Mouse (Mus musculus): Measurements from ENCODE around the gene Zfp710. TPM values are rescaled to one million over a fixed set of nuclear protein-coding genes. Genes with fewer than 3 reads are reported as not detected.
"Not testable (repeated sequence)": the region's sequence is repeated elsewhere in the genome, so short reads cannot be mapped to it uniquely, and the experiment has no call there.

Gene Zfp710
- polyA plus RNA-seq, 1 experiment from 2014 or later, result 13.5 TPM

GRCm38 (mm10) chr7:80115224-80115590 lies 90.6 kb downstream of the Zfp710 start, which contains the start of gene Idh2:
Idh2 (minus strand) TSS chr7:80115392.
- peak; percentile 98 for ATAC-seq
- Histone ChIP-seq H3K27ac (peak within 1 kb of the TSS; percentile 97), H3K36me3 (no peaks in the 10 kb centered on the region), H3K9me3 (no peaks in the 10 kb centered on the region), H3K4me1 (replicated peaks) (peaks cover 28% of the 10 kb centered on the region), H3K9ac (peak within 1 kb of the TSS; percentile 97), H3K27me3 (replicated peaks) (no peaks in the 10 kb centered on the region), H3K4me3 (replicated peaks) (peak within 1 kb of the TSS; percentile 99), H3K4me2 (replicated peaks) (peak within 1 kb of the TSS; percentile 84)
- WGBS, result 0% methylated on average over 29 of the region's 29 CpGs

- Histone ChIP-seq H3K27ac (no peak overlapping the region), H3K36me3 (no peaks in the 10 kb centered on the region), H3K4me2 (replicated peaks) (peak overlapping the region; percentile 84; the same call in 1 of the 2 replicates), H3K9me3 (no peaks in the 10 kb centered on the region), H3K9ac (no peak overlapping the region), H3K27me3 (replicated peaks) (no peaks in the 10 kb centered on the region), H3K4me1 (replicated peaks) (peaks cover 27% of the 10 kb centered on the region), H3K4me3 (replicated peaks) (no peak overlapping the region)
- 67% methylated on average over 2 of the region's 2 CpGs for WGBS
- ATAC-seq, result no peak
These were observed 91.5 kb downstream of the Zfp710 start for GRCm38 (mm10) chr7:80116158-80116557.

GRCm38 (mm10) chr7:80119198-80119597 lies 94.6 kb downstream of the Zfp710 start:
- H3K36me3 ChIP-seq, result no peaks in the 10 kb centered on the region
- no peaks in the 10 kb centered on the region for H3K9me3 ChIP-seq
- no peak overlapping the region for H3K4me3 ChIP-seq (replicated peaks)
- no peak overlapping the region for H3K27ac ChIP-seq
- WGBS, result 65% methylated on average over 4 of the region's 4 CpGs
- no peak for ATAC-seq
- H3K27me3 ChIP-seq (replicated peaks), result no peaks in the 10 kb centered on the region
- no peak overlapping the region for H3K9ac ChIP-seq
- no peak overlapping the region for H3K4me2 ChIP-seq (replicated peaks)
- H3K4me1 ChIP-seq (replicated peaks), result 0 out of 2 replicates have a peak, but pooled peaks cover 6% of the 10 kb centered on the region

GRCm38 (mm10) chr7:80121083-80121482 lies 96.5 kb downstream of the Zfp710 start:
- Histone ChIP-seq H3K9me3 (no peaks in the 10 kb centered on the region), H3K4me3 (replicated peaks) (no peak overlapping the region), H3K9ac (no peak overlapping the region), H3K4me1 (replicated peaks) (0 out of 2 replicates have a peak, but pooled peaks cover 6% of the 10 kb centered on the region), H3K36me3 (no peaks in the 10 kb centered on the region), H3K4me2 (replicated peaks) (no peak overlapping the region), H3K27ac (no peak overlapping the region), H3K27me3 (replicated peaks) (no peaks in the 10 kb centered on the region)
- ATAC-seq, result peak; percentile 34; the same call in 1 of the 2 replicates
- WGBS, result 48% methylated on average over 5 of the region's 5 CpGs

GRCm38 (mm10) chr7:80123115-80123514 lies 98.5 kb downstream of the Zfp710 start:
- no peaks in the 10 kb centered on the region for H3K9me3 ChIP-seq
- no peaks in the 10 kb centered on the region for H3K27me3 ChIP-seq (replicated peaks)
- no peak overlapping the region for H3K4me2 ChIP-seq (replicated peaks)
- H3K27ac ChIP-seq, result no peak overlapping the region
- no peaks in the 10 kb centered on the region for H3K36me3 ChIP-seq
- ATAC-seq, result no peak
- 0 out of 2 replicates have a peak, but pooled peaks cover 6% of the 10 kb centered on the region for H3K4me1 ChIP-seq (replicated peaks)
- WGBS, result 39% methylated on average over 4 of the region's 4 CpGs
- H3K9ac ChIP-seq, result no peak overlapping the region
- H3K4me3 ChIP-seq (replicated peaks), result no peak overlapping the region

GRCm38 (mm10) chr7:80123672-80124071 lies 99.1 kb downstream of the Zfp710 start:
- WGBS, result 92% methylated on average over 2 of the region's 2 CpGs
- no peak overlapping the region for H3K4me3 ChIP-seq (replicated peaks)
- H3K36me3 ChIP-seq, result no peaks in the 10 kb centered on the region
- no peaks in the 10 kb centered on the region for H3K9me3 ChIP-seq
- 0 out of 2 replicates have a peak, but pooled peaks cover 6% of the 10 kb centered on the region for H3K4me1 ChIP-seq (replicated peaks)
- H3K9ac ChIP-seq, result no peak overlapping the region
- H3K27ac ChIP-seq, result no peak overlapping the region
- no peaks in the 10 kb centered on the region for H3K27me3 ChIP-seq (replicated peaks)
- no peak for ATAC-seq
- H3K4me2 ChIP-seq (replicated peaks), result no peak overlapping the region

GRCm38 (mm10) chr7:80129278-80129677 lies 104.7 kb downstream of the Zfp710 start:
- Histone ChIP-seq H3K4me1 (replicated peaks) (peaks cover 8% of the 10 kb centered on the region), H3K4me3 (replicated peaks) (no peak overlapping the region), H3K27ac (no peak overlapping the region), H3K36me3 (no peaks in the 10 kb centered on the region), H3K27me3 (replicated peaks) (no peaks in the 10 kb centered on the region), H3K9ac (no peak overlapping the region), H3K9me3 (no peaks in the 10 kb centered on the region), H3K4me2 (replicated peaks) (no peak overlapping the region)
- 55% methylated on average over 4 of the region's 4 CpGs for WGBS
- 0 out of 2 replicates have a peak, but pooled peaks have one; percentile 34 for ATAC-seq

GRCm38 (mm10) chr7:80130344-80131055 lies 105.9 kb downstream of the Zfp710 start:
- Histone ChIP-seq H3K27ac (no peak overlapping the region), H3K9ac (no peak overlapping the region), H3K4me1 (replicated peaks) (peaks cover 17% of the 10 kb centered on the region), H3K4me3 (replicated peaks) (no peak overlapping the region), H3K9me3 (no peaks in the 10 kb centered on the region), H3K36me3 (no peaks in the 10 kb centered on the region), H3K27me3 (replicated peaks) (no peaks in the 10 kb centered on the region), H3K4me2 (replicated peaks) (0 out of 2 replicates have a peak overlapping the region, but pooled peaks have one; percentile 14)
- WGBS, result 39% methylated on average over 12 of the region's 12 CpGs
- ATAC-seq, result peak; percentile 70

GRCm38 (mm10) chr7:80131315-80131714 lies 106.7 kb downstream of the Zfp710 start:
- not testable (repeated sequence) for H3K36me3 ChIP-seq; H3K4me3 ChIP-seq (replicated peaks); H3K4me2 ChIP-seq (replicated peaks); H3K27me3 ChIP-seq (replicated peaks); H3K27ac ChIP-seq; H3K9ac ChIP-seq; ATAC-seq; H3K9me3 ChIP-seq
- WGBS, result 74% methylated on average over 7 of the region's 7 CpGs
- H3K4me1 ChIP-seq (replicated peaks), result peaks cover 17% of the 10 kb centered on the region

GRCm38 (mm10) chr7:80132541-80132940 lies 107.9 kb downstream of the Zfp710 start:
- WGBS, result 53% methylated on average over 9 of the region's 9 CpGs
- H3K27ac ChIP-seq, result no peak overlapping the region
- H3K4me2 ChIP-seq (replicated peaks), result no peak overlapping the region
- no peak for ATAC-seq
- no peaks in the 10 kb centered on the region for H3K36me3 ChIP-seq
- no peak overlapping the region for H3K9ac ChIP-seq
- H3K4me1 ChIP-seq (replicated peaks), result peaks cover 17% of the 10 kb centered on the region
- H3K4me3 ChIP-seq (replicated peaks), result no peak overlapping the region
- H3K9me3 ChIP-seq, result no peaks in the 10 kb centered on the region
- no peaks in the 10 kb centered on the region for H3K27me3 ChIP-seq (replicated peaks)

- peaks cover 17% of the 10 kb centered on the region for H3K4me1 ChIP-seq (replicated peaks)
- H3K27me3 ChIP-seq (replicated peaks), result no peaks in the 10 kb centered on the region
- ATAC-seq, result peak; percentile 69
- H3K4me3 ChIP-seq (replicated peaks), result no peak overlapping the region
- no peaks in the 10 kb centered on the region for H3K36me3 ChIP-seq
- H3K9me3 ChIP-seq, result no peaks in the 10 kb centered on the region
- H3K9ac ChIP-seq, result no peak overlapping the region
- H3K27ac ChIP-seq, result peak overlapping the region; percentile 63
- WGBS, result 39% methylated on average over 8 of the region's 8 CpGs
- H3K4me2 ChIP-seq (replicated peaks), result no peak overlapping the region
These were observed 110.0 kb downstream of the Zfp710 start for GRCm38 (mm10) chr7:80134454-80135172.

- no peak overlapping the region for H3K4me2 ChIP-seq (replicated peaks)
- no peak overlapping the region for H3K4me3 ChIP-seq (replicated peaks)
- 67% methylated on average over 1 of the region's 1 CpGs for WGBS
- H3K27me3 ChIP-seq (replicated peaks), result no peaks in the 10 kb centered on the region
- H3K9me3 ChIP-seq, result no peaks in the 10 kb centered on the region
- H3K36me3 ChIP-seq, result no peaks in the 10 kb centered on the region
- no peak overlapping the region for H3K9ac ChIP-seq
- ATAC-seq, result no peak
- H3K4me1 ChIP-seq (replicated peaks), result peaks cover 15% of the 10 kb centered on the region
- peak overlapping the region; percentile 63; the same call in 1 of the 2 replicates for H3K27ac ChIP-seq
These were observed 110.5 kb downstream of the Zfp710 start for GRCm38 (mm10) chr7:80135173-80135532.

Measured in intestine, embryonic 15.5 days (tissue).